9 mouse cellular contexts compared by ENCODE assay signal in the genomic region with DNA sequence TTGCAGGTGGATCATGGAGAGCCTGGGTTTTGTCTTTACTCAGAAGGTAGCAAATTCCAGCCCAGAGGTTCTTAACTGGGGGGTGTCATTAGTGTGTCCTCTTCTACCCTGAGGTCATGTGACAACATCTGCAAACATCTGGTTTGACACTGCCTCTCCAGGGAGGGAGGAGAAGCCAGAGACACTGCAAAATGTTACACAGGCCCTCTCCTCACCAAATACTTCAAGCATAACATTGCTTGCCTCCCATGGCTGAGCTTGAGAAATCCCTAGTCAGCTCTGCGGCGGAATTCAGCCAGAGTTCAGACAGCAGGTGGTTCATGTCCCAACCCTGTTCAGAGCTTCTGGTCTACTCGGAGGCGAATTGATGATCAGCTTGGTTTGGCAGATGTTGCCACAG.
A peak's percentile ranks its signal among the peaks of the same experiment; 100 is the strongest.
DNase-seq lines count a peak whose midpoint lies in the region; ATAC-seq and TF ChIP-seq lines count a peak whose summit lies in the region.
"Had no signal": no experiment of that assay in that cellular context is flagged by ENCODE, and none has a peak within 500 bp of the region (broad histone marks: within the 10 kb centered on the region; RNA-seq: fewer than 3 reads in every experiment).

No protein-coding gene starts in this region.

- no peak overlapping the region for H3K4me2 ChIP-seq in heart, embryonic 12.5 days
- no peak overlapping the region for H3K4me2 ChIP-seq in stomach, embryonic 14.5 days (replicated peaks; ENCODE audit: low read depth, low read length)
- H3K4me2 ChIP-seq in stomach, postnatal 0 days (replicated peaks; ENCODE audit: low read depth), result no peak overlapping the region
- H3K4me2 ChIP-seq in neural tube, embryonic 15.5 days, result no peak overlapping the region
- H3K4me2 ChIP-seq: limb, embryonic 15.5 days had no signal

- no peak for TF ChIP-seq EP300 in stomach, postnatal 0 days (optimal IDR thresholded peaks at IDR 0.05)

- H3K9me3 ChIP-seq in heart, embryonic 12.5 days (replicated peaks), result no peaks in the 10 kb centered on the region
- H3K9me3 ChIP-seq in stomach, embryonic 14.5 days (ENCODE audit: control insufficient read depth, low read depth, low read length), result no peaks in the 10 kb centered on the region
- H3K9me3 ChIP-seq in stomach, postnatal 0 days (ENCODE audit: control insufficient read depth, low read length), result no peaks in the 10 kb centered on the region
- no peaks in the 10 kb centered on the region for H3K9me3 ChIP-seq in neural tube, embryonic 15.5 days (replicated peaks)
- H3K9me3 ChIP-seq: limb, embryonic 15.5 days had no signal

- ATAC-seq in heart, embryonic 12.5 days (ENCODE audit: insufficient number of reproducible peaks, low FRiP score), result no peak
- peak; percentile 76 for ATAC-seq in stomach, embryonic 14.5 days (ENCODE audit: insufficient number of reproducible peaks, insufficient read depth, low FRiP score, low read depth)
- no peak; the same call in 1 of the 2 replicates for ATAC-seq in stomach, postnatal 0 days (ENCODE audit: low FRiP score, low TSS enrichment)
- no peak for ATAC-seq in neural tube, embryonic 15.5 days (ENCODE audit: low FRiP score)

- H3K4me3 ChIP-seq in heart, embryonic 12.5 days, result no peak overlapping the region
- no peak overlapping the region for H3K4me3 ChIP-seq in stomach, embryonic 14.5 days (ENCODE audit: low read depth, low read length)
- H3K4me3 ChIP-seq in stomach, postnatal 0 days (ENCODE audit: low read depth, low read length), result no peak overlapping the region
- no peak overlapping the region for H3K4me3 ChIP-seq in neural tube, embryonic 15.5 days (replicated peaks)
- H3K4me3 ChIP-seq: limb, embryonic 15.5 days had no signal

- peak; percentile 53 to 73 for DNase-seq in heart, adult 18-20 months
- DNase-seq in stomach, postnatal 0 days (ENCODE audit: low spot score), result no peak
- peak; percentile 40 to 66 for DNase-seq in layer of hippocampus, postnatal 14 days (ENCODE audit: low spot score in 2 of 2)
- DNase-seq in testis, postnatal 10 days (ENCODE audit: low spot score), result no peak
- no peak for DNase-seq in left cerebral cortex, adult 11 months (ENCODE audit: low spot score)

- no peak overlapping the region for H3K27ac ChIP-seq in heart, embryonic 12.5 days (ENCODE audit: poor library complexity, severe bottlenecking)
- peak overlapping the region; percentile 73; the same call in 1 of the 2 replicates for H3K27ac ChIP-seq in stomach, embryonic 14.5 days (ENCODE audit: low read length)
- no peak overlapping the region for H3K27ac ChIP-seq in stomach, postnatal 0 days (replicated peaks)
- no peak overlapping the region for H3K27ac ChIP-seq in neural tube, embryonic 15.5 days (replicated peaks)
- H3K27ac ChIP-seq: limb, embryonic 15.5 days had no signal

- TF ChIP-seq CTCF in stomach, postnatal 0 days (IDR thresholded peaks at IDR 0.05; ENCODE audit: low read depth), result no peak

- WGBS in heart, embryonic 12.5 days, result 67% methylated on average over 4 of the region's 4 CpGs
- 41% methylated on average over 4 of the region's 4 CpGs for WGBS in stomach, embryonic 14.5 days
- WGBS in stomach, postnatal 0 days, result 52% methylated on average over 4 of the region's 4 CpGs
- WGBS in neural tube, embryonic 15.5 days, result 54% methylated on average over 4 of the region's 4 CpGs

- H3K27me3 ChIP-seq in heart, embryonic 12.5 days (replicated peaks), result peaks cover 48% of the 10 kb centered on the region
- H3K27me3 ChIP-seq in stomach, embryonic 14.5 days (ENCODE audit: control insufficient read depth, insufficient read depth, low read length), result no peaks in the 10 kb centered on the region
- H3K27me3 ChIP-seq in stomach, postnatal 0 days (ENCODE audit: control insufficient read depth, insufficient read depth, low read length), result no peaks in the 10 kb centered on the region
- peaks cover 44% of the 10 kb centered on the region for H3K27me3 ChIP-seq in neural tube, embryonic 15.5 days (replicated peaks)

- no peak overlapping the region for H3K9ac ChIP-seq in heart, embryonic 12.5 days
- H3K9ac ChIP-seq in stomach, embryonic 14.5 days (replicated peaks; ENCODE audit: low read depth, low read length), result no peak overlapping the region
- no peak overlapping the region for H3K9ac ChIP-seq in stomach, postnatal 0 days (ENCODE audit: low read length)
- no peak overlapping the region for H3K9ac ChIP-seq in neural tube, embryonic 15.5 days (replicated peaks)
- H3K9ac ChIP-seq: limb, embryonic 15.5 days had no signal

- peaks cover 25% of the 10 kb centered on the region for H3K4me1 ChIP-seq in heart, embryonic 12.5 days (replicated peaks)
- peaks cover 11% of the 10 kb centered on the region; the same call in 1 of the 2 replicates for H3K4me1 ChIP-seq in stomach, embryonic 14.5 days (ENCODE audit: control insufficient read depth, insufficient read depth, low read length)
- peaks cover under 1% of the 10 kb centered on the region for H3K4me1 ChIP-seq in stomach, postnatal 0 days (replicated peaks; ENCODE audit: control insufficient read depth, insufficient read depth)
- H3K4me1 ChIP-seq in neural tube, embryonic 15.5 days, result peaks cover 13% of the 10 kb centered on the region

- H3K36me3 ChIP-seq in heart, embryonic 12.5 days, result no peaks in the 10 kb centered on the region
- no peaks in the 10 kb centered on the region for H3K36me3 ChIP-seq in stomach, embryonic 14.5 days (ENCODE audit: control insufficient read depth, insufficient read depth, low read length)
- no peaks in the 10 kb centered on the region for H3K36me3 ChIP-seq in stomach, postnatal 0 days (ENCODE audit: control insufficient read depth, insufficient read depth, low read length)
- no peaks in the 10 kb centered on the region for H3K36me3 ChIP-seq in neural tube, embryonic 15.5 days
- H3K36me3 ChIP-seq: limb, embryonic 15.5 days had no signal

Comparison
In these comparisons a context has a peak if more than half of its experiments do, and no peak if none do; other contexts are left out.
1. DNase-seq: peak in heart, adult 18-20 months (2 of 2) and layer of hippocampus, postnatal 14 days (2 of 2); none in stomach, postnatal 0 days (single experiment), testis, postnatal 10 days (single experiment) and left cerebral cortex, adult 11 months (single experiment).